Mouse (Mus musculus) gonadal fat pad, adult 2 months (tissue): ENCODE measurements around the gene Dus2. TPM values are rescaled to one million over a fixed set of nuclear protein-coding genes. Genes with fewer than 3 reads are reported as not detected.
"Not testable (repeated sequence)": the region's sequence is repeated elsewhere in the genome, so short reads cannot be mapped to it uniquely, and the experiment has no call there.

Experiments used
- DNase-seq: peaks from one replicate; pipeline ENCODE4 v3.0.0-alpha.2; 2012; ENCODE audit warnings: low read depth
- polyA plus RNA-seq: library from polyadenylated mRNA; depleted of rRNA; stranded (reverse); fragments of >200 nt; gene quantifications from 2 replicates; pipeline ENCODE4 v1.2.3, GENCODE M21; 2012; rRNA removed

The Dus2 gene
- polyA plus RNA-seq = 14.5 and 14.6 TPM in 2 replicates

GRCm38 (mm10) chr8:105990856-105991387 lies at the start of gene Dus2:
Gene Dus2, plus strand, starts transcription at chr8:105991337.
- no peak for DNase-seq

GRCm38 (mm10) chr8:105942026-105942425 lies 49.1 kb upstream of the Dus2 start:
- DNase-seq = no peak

GRCm38 (mm10) chr8:105942542-105942941 lies 48.6 kb upstream of the Dus2 start:
- no peak for DNase-seq

DNA sequence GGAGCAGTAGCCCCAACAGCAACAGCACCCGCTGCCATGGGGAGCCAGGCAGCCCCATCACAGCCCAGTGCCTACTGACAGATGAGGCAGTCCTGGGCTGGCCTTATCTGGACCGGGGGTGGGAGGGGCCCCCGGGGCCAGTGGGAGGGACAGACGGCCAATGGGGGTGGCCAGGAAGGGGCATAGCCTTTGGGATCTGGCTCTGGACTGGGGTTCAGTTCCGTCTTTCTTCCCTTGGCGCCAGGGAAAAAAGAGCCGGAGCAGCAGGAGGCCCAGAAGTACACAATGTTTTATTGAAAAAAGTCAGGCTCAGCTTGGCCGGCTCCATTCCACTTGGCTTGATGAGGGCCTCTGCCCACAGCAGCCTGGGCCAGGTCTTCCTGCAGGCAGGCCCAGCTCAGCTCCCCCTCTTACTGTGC lies 47.8 kb upstream of the Dus2 start, which contains the start of gene Lcat:
TSS of gene Lcat (minus strand) at position 62 of the 419 bp plus-strand sequence.
- DNase-seq = no peak

DNA sequence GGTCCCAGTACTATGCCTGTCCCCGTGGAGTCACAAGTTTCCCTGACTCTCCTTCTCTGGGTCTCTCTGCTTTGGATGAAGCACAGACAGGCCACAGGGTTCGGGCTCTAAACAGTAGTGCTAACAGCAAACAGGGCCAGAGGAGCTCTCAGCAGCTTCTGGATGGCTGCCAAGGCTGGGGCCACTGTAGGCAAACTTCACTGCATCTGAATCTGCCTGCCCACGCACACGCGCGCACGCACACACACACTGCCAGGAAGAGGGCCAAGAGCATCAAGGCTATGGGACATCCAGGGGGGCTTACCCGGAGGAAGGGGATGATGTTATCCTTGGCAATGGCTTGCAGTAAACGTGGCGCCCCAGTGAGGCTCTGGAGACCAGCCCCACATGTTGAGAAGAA lies 41.8 kb upstream of the Dus2 start:
- no peak for DNase-seq

DNA sequence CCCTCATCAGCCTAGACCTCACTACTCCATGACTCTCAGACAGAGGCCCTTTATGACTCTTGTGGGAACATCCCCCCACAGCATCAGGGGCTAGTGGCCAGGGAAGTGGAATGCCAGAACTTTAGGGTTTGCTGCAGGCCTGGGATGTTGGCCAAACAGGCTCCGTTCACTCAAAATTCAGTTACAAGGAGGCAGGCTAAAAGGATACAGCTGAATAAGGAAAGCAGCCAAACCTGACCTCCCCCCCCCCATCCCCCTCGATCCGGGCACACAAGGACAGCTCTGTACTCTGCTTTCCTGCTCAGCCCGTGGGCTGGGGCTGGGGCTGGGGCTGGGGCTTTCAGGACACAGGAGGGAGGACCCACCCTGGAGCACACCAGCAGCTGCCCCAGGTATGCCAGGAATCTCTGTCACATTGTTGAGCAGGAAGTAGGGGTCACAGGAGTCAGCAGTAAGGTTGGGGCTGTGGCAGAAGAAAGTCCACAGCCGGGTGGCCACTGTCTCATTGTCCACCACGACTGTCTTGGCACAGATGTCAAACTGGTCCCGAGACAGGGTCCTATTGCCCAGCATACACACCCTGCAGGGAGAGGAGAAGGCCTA lies 40.0 kb upstream of the Dus2 start:
- DNase-seq = no peak

- DNase-seq = no peak
Measured at GRCm38 (mm10) chr8:105956556-105956955, 34.6 kb upstream of the Dus2 start.

- no peak for DNase-seq
Measured at GRCm38 (mm10) chr8:105957813-105958212, 33.3 kb upstream of the Dus2 start.

- DNase-seq = peak; percentile 79
Measured at GRCm38 (mm10) chr8:105959350-105959749, 31.8 kb upstream of the Dus2 start.

- DNase-seq = no peak
Measured at GRCm38 (mm10) chr8:105961101-105961500, 30.0 kb upstream of the Dus2 start.

GRCm38 (mm10) chr8:105961536-105961935 lies 29.6 kb upstream of the Dus2 start:
- DNase-seq = no peak

- DNase-seq = no peak
Measured at GRCm38 (mm10) chr8:105964506-105965265, 26.5 kb upstream of the Dus2 start.

- DNase-seq = no peak
Measured at GRCm38 (mm10) chr8:105965266-105965904, 25.8 kb upstream of the Dus2 start.

- no peak for DNase-seq
Measured at GRCm38 (mm10) chr8:105965905-105966341, 25.2 kb upstream of the Dus2 start, which contains the start of gene Slc12a4. Gene Slc12a4, minus strand, starts transcription at chr8:105966097.

- no peak for DNase-seq
Measured at GRCm38 (mm10) chr8:105966692-105967311, 24.3 kb upstream of the Dus2 start.

GRCm38 (mm10) chr8:105969367-105969766 lies 21.8 kb upstream of the Dus2 start:
- no peak for DNase-seq

GRCm38 (mm10) chr8:105971019-105971720 lies 20.0 kb upstream of the Dus2 start:
- DNase-seq = no peak

DNA sequence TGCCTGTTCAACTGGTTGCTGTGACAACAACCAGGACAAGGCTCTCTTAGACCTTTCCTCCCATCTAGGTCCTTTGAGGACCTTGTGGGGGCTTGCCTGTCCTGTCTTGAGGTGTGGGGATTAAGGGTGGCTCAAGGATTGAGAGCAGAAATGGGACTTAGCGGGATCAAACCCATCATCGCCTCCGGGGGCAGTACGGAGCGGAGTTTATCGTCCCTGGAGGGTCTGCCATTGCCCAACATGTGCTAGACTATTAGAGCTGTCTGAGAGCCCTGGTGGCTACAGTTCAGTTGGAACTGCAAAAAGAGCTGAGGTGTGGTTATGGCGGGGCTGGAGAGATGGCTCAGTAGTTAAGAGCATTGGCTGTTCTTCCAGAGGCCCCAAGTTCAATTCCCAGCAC lies 15.8 kb upstream of the Dus2 start:
- no peak for DNase-seq

DNA sequence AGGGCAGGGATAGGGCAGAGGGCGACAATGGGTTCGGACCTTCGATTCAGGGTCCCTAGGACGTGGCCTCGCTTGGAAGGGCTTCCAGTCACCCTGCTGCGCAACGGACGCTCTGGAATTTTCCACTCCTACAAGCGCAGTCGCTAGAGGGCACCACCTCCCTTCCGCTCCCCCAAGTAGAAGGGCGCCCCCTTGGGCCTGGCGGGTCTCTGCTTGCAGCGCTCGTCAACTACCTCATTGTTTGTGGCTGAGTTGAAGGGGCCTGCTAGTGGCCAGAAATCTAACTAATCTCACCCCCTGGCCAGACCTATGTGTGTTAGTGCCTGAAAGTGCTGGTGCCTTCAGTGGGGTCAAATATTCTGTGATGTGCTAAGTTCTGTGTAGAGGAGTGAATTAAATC lies 11.8 kb upstream of the Dus2 start, which contains the start of gene Dpep3:
TSS of gene Dpep3 (minus strand) at position 105 of the 400 bp plus-strand sequence.
- no peak for DNase-seq

GRCm38 (mm10) chr8:105981146-105981545 lies 10.0 kb upstream of the Dus2 start:
- no peak for DNase-seq

GRCm38 (mm10) chr8:105983406-105983805 lies 7.7 kb upstream of the Dus2 start:
- DNase-seq = not testable (repeated sequence)
